In the genomic region with DNA sequence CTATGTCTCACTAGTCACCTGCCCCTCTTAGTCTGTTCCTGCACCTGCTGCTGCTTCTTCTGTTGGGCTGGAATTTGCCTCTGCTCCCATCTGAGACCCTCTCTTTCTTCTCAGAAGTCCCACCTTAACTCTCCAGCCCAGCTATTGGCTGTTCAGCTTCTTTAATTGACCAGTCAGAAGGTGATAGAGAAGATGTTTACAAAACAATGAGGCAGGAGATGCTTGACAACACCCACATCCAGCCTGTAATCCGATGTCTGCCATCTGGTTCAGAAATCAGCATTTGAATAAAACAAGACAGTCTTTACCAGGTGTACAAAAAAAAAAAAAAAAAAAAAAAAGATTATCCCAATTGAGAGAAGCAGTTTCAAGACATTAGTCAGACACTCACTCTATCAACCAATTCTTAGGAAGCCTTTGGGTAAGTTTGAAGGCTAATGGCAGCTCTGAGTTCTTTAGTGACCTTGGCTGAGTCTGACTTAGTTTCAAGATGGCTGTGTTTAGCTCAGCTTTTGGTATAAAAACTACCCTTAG, we compare ENCODE assay signal across 32 mouse cellular contexts. TPM values are rescaled to one million over a fixed set of nuclear protein-coding genes. Genes with fewer than 3 reads are reported as not detected.
DNase-seq lines count a peak whose midpoint lies in the region; ATAC-seq and TF ChIP-seq lines count a peak whose summit lies in the region.
"Had no signal": no experiment of that assay in that cellular context is flagged by ENCODE, and none has a peak within 500 bp of the region (broad histone marks: within the 10 kb centered on the region; RNA-seq: fewer than 3 reads in every experiment).

No protein-coding gene starts in this region.

- peak overlapping the region; percentile 33; the same call in 1 of the 2 replicates for H3K9ac ChIP-seq in heart, embryonic 13.5 days
- H3K9ac ChIP-seq in intestine, embryonic 16.5 days (ENCODE audit: low read depth, low read length), result no peak overlapping the region
- no peak overlapping the region for H3K9ac ChIP-seq in intestine, postnatal 0 days (ENCODE audit: low read depth, low read length)
- no peak overlapping the region for H3K9ac ChIP-seq in ES-E14 (ENCODE audit: insufficient read depth, low read depth, low read length, poor library complexity, severe bottlenecking)
- H3K9ac ChIP-seq in hindbrain, embryonic 11.5 days (ENCODE audit: low read depth, low read length), result no peak overlapping the region
- H3K9ac ChIP-seq: embryonic facial prominence, embryonic 15.5 days; forebrain, postnatal 0 days had no signal

- H3K4me2 ChIP-seq in heart, embryonic 13.5 days, result 0 out of 2 replicates have a peak overlapping the region, but pooled peaks have one; percentile 28
- no peak overlapping the region for H3K4me2 ChIP-seq in intestine, embryonic 16.5 days (ENCODE audit: low read depth, low read length)
- no peak overlapping the region for H3K4me2 ChIP-seq in intestine, postnatal 0 days (replicated peaks; ENCODE audit: low read depth)
- H3K4me2 ChIP-seq in hindbrain, embryonic 11.5 days (replicated peaks; ENCODE audit: low read depth, low read length), result no peak overlapping the region
- H3K4me2 ChIP-seq: embryonic facial prominence, embryonic 15.5 days; liver, embryonic 11.5 days; midbrain, embryonic 11.5 days had no signal

- peak overlapping the region; percentile 91 for H3K27ac ChIP-seq in heart, embryonic 13.5 days (replicated peaks)
- H3K27ac ChIP-seq in intestine, embryonic 16.5 days (ENCODE audit: low read length), result peak overlapping the region; percentile 5; the same call in 1 of the 2 replicates
- H3K27ac ChIP-seq in intestine, postnatal 0 days (ENCODE audit: low read depth, low read length), result no peak overlapping the region
- H3K27ac ChIP-seq in ES-E14 (ENCODE audit: insufficient read depth, low read depth, low read length, poor library complexity, severe bottlenecking), result peak overlapping the region; percentile 87; the same call in 1 of the 2 replicates
- H3K27ac ChIP-seq in limb, embryonic 10.5 days, result 0 out of 2 replicates have a peak overlapping the region, but pooled peaks have one; percentile 1
- no peak overlapping the region for H3K27ac ChIP-seq in hindbrain, embryonic 11.5 days (ENCODE audit: low read depth, low read length)
- H3K27ac ChIP-seq: embryonic facial prominence, embryonic 15.5 days; layer of hippocampus, adult 2 months had no signal

- 38% methylated on average over 1 of the region's 1 CpGs for WGBS in heart, embryonic 13.5 days
- 40% methylated on average over 1 of the region's 1 CpGs for WGBS in intestine, embryonic 16.5 days
- 52% methylated on average over 1 of the region's 1 CpGs for WGBS in intestine, postnatal 0 days
- WGBS in limb, embryonic 10.5 days, result 19% methylated on average over 1 of the region's 1 CpGs
- WGBS in hindbrain, embryonic 11.5 days, result 33% methylated on average over 1 of the region's 1 CpGs

- H3K4me1 ChIP-seq in heart, embryonic 13.5 days, result peaks cover 71% of the 10 kb centered on the region
- peaks cover 14% of the 10 kb centered on the region for H3K4me1 ChIP-seq in intestine, embryonic 16.5 days (ENCODE audit: control insufficient read depth, insufficient read depth, low read length)
- H3K4me1 ChIP-seq in intestine, postnatal 0 days (replicated peaks; ENCODE audit: control insufficient read depth, insufficient read depth, low read length), result peaks cover 8% of the 10 kb centered on the region
- peaks cover 17 to 19% of the 10 kb centered on the region in 2 experiments for H3K4me1 ChIP-seq in ES-E14 (ENCODE audit: control insufficient read depth in 2 of 2, insufficient read depth in 2 of 2, low read length in 2 of 2, poor library complexity in 1 of 2)
- H3K4me1 ChIP-seq in limb, embryonic 10.5 days, result peaks cover 78% of the 10 kb centered on the region
- H3K4me1 ChIP-seq in hindbrain, embryonic 11.5 days (replicated peaks; ENCODE audit: control insufficient read depth, insufficient read depth, low read length), result peaks cover 6% of the 10 kb centered on the region

- H3K9me3 ChIP-seq in heart, embryonic 13.5 days, result no peaks in the 10 kb centered on the region
- H3K9me3 ChIP-seq in intestine, embryonic 16.5 days (ENCODE audit: control insufficient read depth, low read length), result no peaks in the 10 kb centered on the region
- H3K9me3 ChIP-seq in intestine, postnatal 0 days (ENCODE audit: control insufficient read depth), result no peaks in the 10 kb centered on the region
- H3K9me3 ChIP-seq in ES-E14 (ENCODE audit: control insufficient read depth, insufficient read depth, low read depth, low read length), result no peaks in the 10 kb centered on the region
- no peaks in the 10 kb centered on the region for H3K9me3 ChIP-seq in limb, embryonic 10.5 days (replicated peaks)
- no peaks in the 10 kb centered on the region for H3K9me3 ChIP-seq in hindbrain, embryonic 11.5 days (ENCODE audit: control insufficient read depth, low read length)
- H3K9me3 ChIP-seq: embryonic facial prominence, embryonic 15.5 days had no signal

- peaks cover 11% of the 10 kb centered on the region; the same call in 1 of the 2 replicates for H3K36me3 ChIP-seq in heart, embryonic 13.5 days
- no peaks in the 10 kb centered on the region for H3K36me3 ChIP-seq in intestine, embryonic 16.5 days (ENCODE audit: control insufficient read depth, insufficient read depth, low read length)
- H3K36me3 ChIP-seq in intestine, postnatal 0 days (ENCODE audit: control insufficient read depth, insufficient read depth), result no peaks in the 10 kb centered on the region
- H3K36me3 ChIP-seq in ES-E14 (ENCODE audit: control insufficient read depth, insufficient read depth, low read length, poor library complexity, severe bottlenecking), result peaks cover 5% of the 10 kb centered on the region; the same call in 1 of the 2 replicates
- H3K36me3 ChIP-seq in limb, embryonic 10.5 days, result peaks cover 34% of the 10 kb centered on the region
- no peaks in the 10 kb centered on the region for H3K36me3 ChIP-seq in hindbrain, embryonic 11.5 days (ENCODE audit: control insufficient read depth, insufficient read depth, low read length)
- H3K36me3 ChIP-seq: embryonic facial prominence, embryonic 15.5 days had no signal

- TF ChIP-seq CTCF in intestine, postnatal 0 days (IDR thresholded peaks at IDR 0.05; ENCODE audit: low read depth), result no peak

- in situ Hi-C loops in ES-E14 (cut with MboI; ENCODE audit: low sequenced_read_pairs in 2 of 2, unreplicated experiment in 2 of 2), result no loop called here

- ATAC-seq in heart, embryonic 13.5 days (ENCODE audit: extremely low read depth, insufficient number of reproducible peaks, low FRiP score, low TSS enrichment), result no peak
- no peak for ATAC-seq in intestine, embryonic 16.5 days
- ATAC-seq in intestine, postnatal 0 days, result no peak
- no peak for ATAC-seq in hindbrain, embryonic 11.5 days (ENCODE audit: low FRiP score)
- ATAC-seq: forebrain, postnatal 0 days; hindbrain, embryonic 16.5 days had no signal

- no peak overlapping the region for H3K4me3 ChIP-seq in heart, embryonic 13.5 days
- no peak overlapping the region for H3K4me3 ChIP-seq in intestine, embryonic 16.5 days (ENCODE audit: low read length)
- H3K4me3 ChIP-seq in intestine, postnatal 0 days (ENCODE audit: low read depth, low read length), result no peak overlapping the region
- peak overlapping the region in 1 of 2 experiments; percentile 4; a peak in 1 of 4 replicates for H3K4me3 ChIP-seq in ES-E14 (ENCODE audit: insufficient read depth in 1 of 2, low read depth in 1 of 2, low read length in 2 of 2, poor library complexity in 1 of 2, severe bottlenecking in 1 of 2)
- H3K4me3 ChIP-seq in limb, embryonic 10.5 days, result no peak overlapping the region
- no peak overlapping the region for H3K4me3 ChIP-seq in hindbrain, embryonic 11.5 days (ENCODE audit: low read depth, low read length)
- H3K4me3 ChIP-seq: embryonic facial prominence, embryonic 15.5 days; layer of hippocampus, adult 2 months had no signal

- H3K27me3 ChIP-seq in heart, embryonic 13.5 days (replicated peaks), result no peaks in the 10 kb centered on the region
- H3K27me3 ChIP-seq in intestine, embryonic 16.5 days (replicated peaks; ENCODE audit: control insufficient read depth, insufficient read depth, low read length), result no peaks in the 10 kb centered on the region
- H3K27me3 ChIP-seq in intestine, postnatal 0 days (replicated peaks; ENCODE audit: control insufficient read depth, insufficient read depth, low read length), result peaks cover 13% of the 10 kb centered on the region; the same call in 1 of the 2 replicates
- H3K27me3 ChIP-seq in limb, embryonic 10.5 days (ENCODE audit: low read depth, poor library complexity, severe bottlenecking), result peaks cover 7% of the 10 kb centered on the region; the same call in 1 of the 2 replicates
- peaks cover 14% of the 10 kb centered on the region for H3K27me3 ChIP-seq in hindbrain, embryonic 11.5 days (ENCODE audit: control insufficient read depth, insufficient read depth, low read length)

- no peak for DNase-seq in heart, adult 18-20 months
- DNase-seq in ES-E14 (ENCODE audit: low read depth, low spot score), result no peak
- no peak for DNase-seq in limb, embryonic 10.5 days (ENCODE audit: low spot score)
- DNase-seq in hindbrain, embryonic 11.5 days (ENCODE audit: low spot score), result no peak
- DNase-seq: B cell, adult 2 months; cerebellum, adult 9-11 months; forebrain, postnatal 0 days; gastrocnemius, postnatal 14 days; kidney, adult 18-20 months; lung, adult 18-20 months; lung, postnatal 14 days; thymus, adult 18-20 months; thymus, postnatal 36 days had no signal

RNA-seq across cellular contexts. Expression of a gene that starts 5.3 kb away (rescaled TPM):
- 29.5 and 32.0 TPM in 2 replicates for polyA plus RNA-seq in heart, embryonic 13.5 days (2015; fragmentation: Nextera tagmentation; extraction: Ambion mirVana)
- total RNA-seq in heart, adult 18-20 months (2021), result under 1 TPM; 0.35 to 0.93 TPM
- polyA plus RNA-seq in intestine, embryonic 16.5 days (2015; fragmentation: Nextera tagmentation; extraction: Ambion mirVana), result 11.5 and 12.5 TPM in 2 replicates
- 2.9 and 3.6 TPM in 2 replicates for polyA plus RNA-seq in intestine, postnatal 0 days (2015; fragmentation: Nextera tagmentation; extraction: Ambion mirVana)
- 16.8 and 45.7 TPM in 2 replicates for total RNA-seq in ES-E14 (2012; rRNA removed)
- 29.7 and 34.5 TPM in 2 replicates for polyA plus RNA-seq in limb, embryonic 10.5 days (2016; fragmentation: Nextera tagmentation; extraction: Ambion mirVana)
- polyA plus RNA-seq in hindbrain, embryonic 11.5 days (2014; fragmentation: Nextera tagmentation; extraction: Ambion mirVana), result 3.8 and 4.5 TPM in 2 replicates
- total RNA-seq: CH12.LX; common myeloid progenitor, adult 5-6 weeks; hematopoietic stem cell, adult 5-6 weeks; layer of hippocampus, adult 2 months; megakaryocyte progenitor cell, adult 5-6 weeks had no signal

RNA-seq across cellular contexts. Expression of a gene that starts 15.7 kb away (rescaled TPM):
- not detected in 2 replicates for polyA plus RNA-seq in heart, embryonic 13.5 days (2015; fragmentation: Nextera tagmentation; extraction: Ambion mirVana)
- not detected for total RNA-seq in heart, adult 18-20 months (2021)
- not detected in 2 replicates for polyA plus RNA-seq in intestine, embryonic 16.5 days (2015; fragmentation: Nextera tagmentation; extraction: Ambion mirVana)
- not detected in 2 replicates for polyA plus RNA-seq in intestine, postnatal 0 days (2015; fragmentation: Nextera tagmentation; extraction: Ambion mirVana)
- not detected in 2 replicates for total RNA-seq in ES-E14 (2012; rRNA removed)
- not detected in 2 replicates for polyA plus RNA-seq in limb, embryonic 10.5 days (2016; fragmentation: Nextera tagmentation; extraction: Ambion mirVana)
- polyA plus RNA-seq in hindbrain, embryonic 11.5 days (2014; fragmentation: Nextera tagmentation; extraction: Ambion mirVana), result not detected in 2 replicates
- total RNA-seq: adrenal gland, postnatal 36 days; CH12.LX; common myeloid progenitor, adult 5-6 weeks; forebrain, postnatal 0 days; gastrocnemius, postnatal 14 days; hematopoietic stem cell, adult 5-6 weeks; layer of hippocampus, adult 2 months; layer of hippocampus, postnatal 25 days; megakaryocyte progenitor cell, adult 5-6 weeks; midbrain, postnatal 0 days had no signal
- polyA plus RNA-seq: embryonic facial prominence, embryonic 15.5 days; forebrain, postnatal 0 days; hindbrain, embryonic 16.5 days; limb, embryonic 11.5 days; liver, embryonic 11.5 days; midbrain, embryonic 11.5 days; midbrain, postnatal 0 days; neural tube, embryonic 14.5 days; spleen, adult 2 months; stomach, embryonic 14.5 days had no signal

RNA-seq across cellular contexts. Expression of a gene that starts 57.2 kb away (rescaled TPM):
- 6.0 and 11.9 TPM in 2 replicates for polyA plus RNA-seq in heart, embryonic 13.5 days (2015; fragmentation: Nextera tagmentation; extraction: Ambion mirVana)
- 100 to 1,000 TPM; 123 to 131 TPM for total RNA-seq in heart, adult 18-20 months (2021)
- 8.4 and 10.6 TPM in 2 replicates for polyA plus RNA-seq in intestine, embryonic 16.5 days (2015; fragmentation: Nextera tagmentation; extraction: Ambion mirVana)
- 8.8 and 9.2 TPM in 2 replicates for polyA plus RNA-seq in intestine, postnatal 0 days (2015; fragmentation: Nextera tagmentation; extraction: Ambion mirVana)
- total RNA-seq in ES-E14 (2012; rRNA removed), result 83.5 and 86.5 TPM in 2 replicates
- polyA plus RNA-seq in limb, embryonic 10.5 days (2016; fragmentation: Nextera tagmentation; extraction: Ambion mirVana), result 7.9 and 8.0 TPM in 2 replicates
- 3.7 and 4.8 TPM in 2 replicates for polyA plus RNA-seq in hindbrain, embryonic 11.5 days (2014; fragmentation: Nextera tagmentation; extraction: Ambion mirVana)

Comparison
In these comparisons a context has a peak if more than half of its experiments do, and no peak if none do; other contexts are left out.
1. H3K27ac ChIP-seq: peak in heart, embryonic 13.5 days (single experiment), intestine, embryonic 16.5 days (single experiment), ES-E14 (single experiment) and limb, embryonic 10.5 days (single experiment); none in intestine, postnatal 0 days (single experiment) and hindbrain, embryonic 11.5 days (single experiment).